Mouse (Mus musculus): ENCODE results near the gene Crxos. TPM values are rescaled to one million over a fixed set of nuclear protein-coding genes. Genes with fewer than 3 reads are reported as not detected.

Crxos gene
- polyA plus RNA-seq, 1 experiment from 2014 or later, result not detected

DNA sequence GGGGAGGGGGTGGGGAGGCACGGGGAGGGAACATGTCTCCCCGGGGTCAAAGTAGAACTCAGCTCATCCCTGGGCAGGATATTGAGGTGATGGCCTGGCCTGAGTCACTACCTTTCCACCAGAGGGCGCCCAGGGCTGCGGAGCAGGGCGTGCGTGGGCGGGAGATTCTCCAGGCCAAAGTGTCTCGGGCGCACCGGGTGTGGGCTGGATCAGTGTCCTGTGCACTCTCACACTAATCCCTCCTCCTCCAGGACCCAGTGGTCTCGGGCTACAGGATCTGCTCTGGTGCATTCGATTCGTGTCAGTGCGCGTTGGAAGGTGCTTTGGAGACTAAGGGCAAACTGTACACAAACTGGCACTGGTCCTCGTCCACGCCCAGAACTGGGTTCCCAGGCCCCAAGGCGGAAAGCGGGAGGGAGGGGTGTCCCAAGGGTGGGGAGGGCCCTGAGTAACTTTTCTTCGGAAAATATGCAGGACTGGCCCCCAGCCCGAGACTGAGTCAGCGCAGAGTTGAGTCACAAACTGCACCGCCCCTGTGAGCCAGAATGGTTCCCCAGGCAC, 66.0 kb downstream of the Crxos start:
- DNase-seq (ENCODE audit: low spot score), result peak; percentile 80
- no peak overlapping the region; the same call in 1 of the 2 replicates for H3K4me3 ChIP-seq (ENCODE audit: low read depth, low read length)
- WGBS, result 10% methylated on average over 23 of the region's 23 CpGs
- H3K27ac ChIP-seq (ENCODE audit: low read depth, low read length), result no peak overlapping the region
- peak; percentile 34; the same call in 1 of the 2 replicates for ATAC-seq (ENCODE audit: low FRiP score)
- H3K4me1 ChIP-seq (replicated peaks; ENCODE audit: control insufficient read depth, insufficient read depth, low read length), result no peaks in the 10 kb centered on the region; the same call in 1 of the 2 replicates
- H3K4me2 ChIP-seq (replicated peaks; ENCODE audit: low read depth, low read length), result peak overlapping the region; percentile 25
- no peaks in the 10 kb centered on the region for H3K36me3 ChIP-seq (ENCODE audit: control insufficient read depth, insufficient read depth, low read length)
- H3K27me3 ChIP-seq (ENCODE audit: control insufficient read depth, insufficient read depth, low read length), result no peaks in the 10 kb centered on the region
- H3K9me3 ChIP-seq (ENCODE audit: control insufficient read depth, low read length), result no peaks in the 10 kb centered on the region
- H3K9ac ChIP-seq (ENCODE audit: low read depth, low read length), result 0 out of 2 replicates have a peak overlapping the region, but pooled peaks have one; percentile 23

DNA sequence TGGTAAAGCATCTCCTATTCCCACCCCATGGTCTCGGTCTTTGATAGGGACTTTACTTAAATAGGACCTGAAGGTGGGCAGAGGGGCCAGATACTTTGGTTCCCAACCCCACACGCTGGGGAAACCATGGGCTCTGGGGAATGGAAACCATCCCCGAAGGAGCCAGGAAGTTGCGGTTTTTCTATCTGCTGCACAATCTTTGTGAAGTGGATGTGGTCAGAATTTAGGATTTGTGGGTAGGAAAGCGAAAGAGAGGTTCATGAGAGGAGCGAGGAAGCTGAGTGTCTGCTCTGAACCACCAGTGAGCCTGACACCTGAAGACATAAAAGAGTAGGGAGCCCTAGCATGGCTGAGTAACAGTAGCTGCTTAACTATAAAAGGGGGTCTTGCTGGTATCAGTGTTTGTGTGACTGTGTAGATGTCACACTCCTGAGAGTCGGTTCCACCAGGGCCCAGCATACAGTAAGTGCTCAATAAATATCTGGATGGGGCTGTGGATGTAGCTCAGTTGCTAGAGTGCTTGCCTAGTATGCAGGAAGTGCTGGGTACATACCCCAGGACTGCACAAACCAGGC, 66.9 kb downstream of the Crxos start:
- Histone ChIP-seq H3K9ac (ENCODE audit: low read depth, low read length) (no peak overlapping the region), H3K36me3 (ENCODE audit: control insufficient read depth, insufficient read depth, low read length) (no peaks in the 10 kb centered on the region), H3K9me3 (ENCODE audit: control insufficient read depth, low read length) (0 out of 2 replicates have a peak, but pooled peaks cover 2% of the 10 kb centered on the region), H3K4me1 (replicated peaks; ENCODE audit: control insufficient read depth, insufficient read depth, low read length) (no peaks in the 10 kb centered on the region; the same call in 1 of the 2 replicates), H3K4me2 (replicated peaks; ENCODE audit: low read depth, low read length) (no peak overlapping the region), H3K27ac (ENCODE audit: low read depth, low read length) (no peak overlapping the region), H3K27me3 (ENCODE audit: control insufficient read depth, insufficient read depth, low read length) (no peaks in the 10 kb centered on the region), H3K4me3 (ENCODE audit: low read depth, low read length) (no peak overlapping the region)
- ATAC-seq (ENCODE audit: low FRiP score) (no peak), DNase-seq (ENCODE audit: low spot score) (no peak)
- WGBS, result 91% methylated on average over 7 of the region's 7 CpGs

DNA sequence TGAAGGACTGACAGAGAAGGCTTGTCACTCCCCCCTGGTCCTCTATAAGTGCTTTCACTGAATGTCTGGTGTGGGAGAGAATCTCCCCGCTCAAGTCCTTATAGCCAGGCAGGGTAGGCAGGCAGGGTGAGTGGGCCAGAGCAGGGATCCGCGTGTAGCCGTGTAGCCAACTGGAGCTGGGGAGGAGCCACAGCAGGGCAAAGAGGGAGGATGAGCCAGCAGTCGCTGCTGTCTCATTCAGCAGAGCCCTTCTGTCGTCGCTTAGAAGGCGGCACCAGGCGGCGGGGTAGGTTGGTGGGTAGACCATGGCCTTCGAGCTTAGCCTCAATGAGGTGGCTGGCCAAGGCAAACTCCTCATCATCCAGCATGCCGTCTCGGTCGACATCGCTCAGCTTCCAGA, 67.6 kb downstream of the Crxos start:
- no peak for ATAC-seq (ENCODE audit: low FRiP score)
- no peak overlapping the region for H3K9ac ChIP-seq (ENCODE audit: low read depth, low read length)
- H3K27me3 ChIP-seq (ENCODE audit: control insufficient read depth, insufficient read depth, low read length), result no peaks in the 10 kb centered on the region
- no peaks in the 10 kb centered on the region for H3K4me1 ChIP-seq (replicated peaks; ENCODE audit: control insufficient read depth, insufficient read depth, low read length)
- H3K27ac ChIP-seq (ENCODE audit: low read depth, low read length), result no peak overlapping the region
- H3K36me3 ChIP-seq (ENCODE audit: control insufficient read depth, insufficient read depth, low read length), result no peaks in the 10 kb centered on the region
- WGBS, result 84% methylated on average over 15 of the region's 15 CpGs
- DNase-seq (ENCODE audit: low spot score), result no peak
- H3K4me2 ChIP-seq (replicated peaks; ENCODE audit: low read depth, low read length), result no peak overlapping the region
- no peak overlapping the region for H3K4me3 ChIP-seq (ENCODE audit: low read depth, low read length)
- 0 out of 2 replicates have a peak, but pooled peaks cover 2% of the 10 kb centered on the region for H3K9me3 ChIP-seq (ENCODE audit: control insufficient read depth, low read length)

DNA sequence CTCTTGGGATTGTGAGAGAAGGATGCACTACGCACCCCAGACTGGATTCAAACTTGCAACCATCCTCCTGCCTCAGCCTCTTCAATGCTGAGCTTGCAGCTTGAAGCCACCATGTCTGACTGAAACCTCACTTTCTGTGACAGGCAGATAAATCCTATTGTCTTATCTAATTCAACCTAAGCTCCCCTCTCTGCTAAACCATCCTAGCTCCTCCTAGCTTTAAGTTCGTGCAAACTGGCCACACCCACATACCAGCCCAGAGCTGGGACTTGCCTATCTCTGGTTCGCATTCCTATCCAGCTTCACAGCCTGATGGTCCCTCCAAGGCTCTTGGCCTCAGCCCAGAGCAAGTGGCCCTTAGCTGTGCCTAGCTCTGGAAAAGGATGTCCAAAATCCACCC, 70.0 kb downstream of the Crxos start:
- Histone ChIP-seq H3K27me3 (ENCODE audit: control insufficient read depth, insufficient read depth, low read length) (no peaks in the 10 kb centered on the region), H3K4me1 (replicated peaks; ENCODE audit: control insufficient read depth, insufficient read depth, low read length) (no peaks in the 10 kb centered on the region), H3K36me3 (ENCODE audit: control insufficient read depth, insufficient read depth, low read length) (no peaks in the 10 kb centered on the region), H3K27ac (ENCODE audit: low read depth, low read length) (no peak overlapping the region), H3K9ac (ENCODE audit: low read depth, low read length) (no peak overlapping the region), H3K4me3 (ENCODE audit: low read depth, low read length) (no peak overlapping the region), H3K9me3 (ENCODE audit: control insufficient read depth, low read length) (0 out of 2 replicates have a peak, but pooled peaks cover 2% of the 10 kb centered on the region), H3K4me2 (replicated peaks; ENCODE audit: low read depth, low read length) (no peak overlapping the region)
- WGBS, result 85% methylated on average over 3 of the region's 3 CpGs
- ATAC-seq (ENCODE audit: low FRiP score), result no peak
- no peak for DNase-seq (ENCODE audit: low spot score)

Other genes starting within 250 kb of the Crxos start
- gene Obox3, start 242.7 kb upstream of the Crxos start, polyA plus RNA-seq (2014; fragmentation: Nextera tagmentation; extraction: Ambion mirVana), result not detected in 2 replicates
- not detected in 2 replicates for gene Obox5, start 132.5 kb upstream of the Crxos start, polyA plus RNA-seq (2014; fragmentation: Nextera tagmentation; extraction: Ambion mirVana)
- not detected in 2 replicates for gene Obox6, start 42.9 kb upstream of the Crxos start, polyA plus RNA-seq (2014; fragmentation: Nextera tagmentation; extraction: Ambion mirVana)
- gene Crx, start 2.6 kb upstream of the Crxos start, polyA plus RNA-seq (2014; fragmentation: Nextera tagmentation; extraction: Ambion mirVana), result not detected in 2 replicates
- 988 and 1,001 TPM in 2 replicates for gene Selenow, start 39.8 kb downstream of the Crxos start, polyA plus RNA-seq (2014; fragmentation: Nextera tagmentation; extraction: Ambion mirVana)
- 176 and 180 TPM in 2 replicates for gene Nop53, start 63.5 kb downstream of the Crxos start, polyA plus RNA-seq (2014; fragmentation: Nextera tagmentation; extraction: Ambion mirVana)
- 6.4 and 10.9 TPM in 2 replicates for gene Ehd2, start 85.0 kb downstream of the Crxos start, polyA plus RNA-seq (2014; fragmentation: Nextera tagmentation; extraction: Ambion mirVana)
- gene Bicra, start 165.3 kb downstream of the Crxos start, polyA plus RNA-seq (2014; fragmentation: Nextera tagmentation; extraction: Ambion mirVana), result 6.6 and 9.2 TPM in 2 replicates
- not detected in 2 replicates for gene Zfp541, start 179.2 kb downstream of the Crxos start, polyA plus RNA-seq (2014; fragmentation: Nextera tagmentation; extraction: Ambion mirVana)
- gene Napa, start 215.8 kb downstream of the Crxos start, polyA plus RNA-seq (2014; fragmentation: Nextera tagmentation; extraction: Ambion mirVana), result 176 and 177 TPM in 2 replicates
- 21.7 and 23.1 TPM in 2 replicates for gene Kptn, start 237.3 kb downstream of the Crxos start, polyA plus RNA-seq (2014; fragmentation: Nextera tagmentation; extraction: Ambion mirVana)
- gene Slc8a2, start 247.2 kb downstream of the Crxos start, polyA plus RNA-seq (2014; fragmentation: Nextera tagmentation; extraction: Ambion mirVana), result 0.84 and 1.0 TPM in 2 replicates